Mouse (Mus musculus) heart, embryonic 10.5 days (tissue): Measurements from ENCODE around the gene Spats2l. TPM values are rescaled to one million over a fixed set of nuclear protein-coding genes. Genes with fewer than 3 reads are reported as not detected.

ENCODE experiments used
- DNase-seq: peaks from one replicate; pipeline ENCODE4 v3.0.0-alpha.2; 2017; ENCODE audit warnings: low spot score
- H3K27ac ChIP-seq: fragments of 300-500 bp; sonication (generic); 2 replicates; pipeline ENCODE4 v1.5.1; 2016; ENCODE audit warnings: mild to moderate bottlenecking
- H3K27me3 ChIP-seq: fragments of 300-500 bp; sonication (generic); 2 replicates; pipeline ENCODE4 v1.6.1; 2016; ENCODE audit warnings: mild to moderate bottlenecking; ENCODE audit not compliant: poor library complexity, insufficient read depth, severe bottlenecking
- H3K36me3 ChIP-seq: fragments of 300-500 bp; sonication (generic); 2 replicates; pipeline ENCODE4 v1.6.1; 2016; ENCODE audit warnings: mild to moderate bottlenecking, moderate library complexity
- H3K4me1 ChIP-seq: fragments of 300-500 bp; sonication (generic); 2 replicates; pipeline ENCODE4 v1.6.1; 2016; ENCODE audit warnings: mild to moderate bottlenecking
- H3K4me3 ChIP-seq: fragments of 300-500 bp; sonication (generic); 2 replicates; pipeline ENCODE4 v1.5.1; 2016; ENCODE audit warnings: mild to moderate bottlenecking, moderate library complexity
- H3K9me3 ChIP-seq: fragments of 300-500 bp; sonication (generic); 2 replicates; pipeline ENCODE4 v1.6.1; 2016; ENCODE audit warnings: mild to moderate bottlenecking, moderate library complexity
- WGBS: fragments of 180-500 bp; shearing (Covaris S2); methylation state at CpG from one replicate; pipeline ENCODE4 v1.1.7; 2016; 5-methylcytosine and 5-hydroxymethylcytosine counted together
- polyA plus RNA-seq: library from polyadenylated mRNA; unstranded; fragments of >200 nt; fragmentation: Nextera tagmentation; extraction: Ambion mirVana; gene quantifications from 2 replicates; pipeline ENCODE4 v1.2.1, GENCODE M21; 2016

Spats2l gene
- polyA plus RNA-seq, 1 experiment from 2014 or later, result 34.3 TPM

DNA sequence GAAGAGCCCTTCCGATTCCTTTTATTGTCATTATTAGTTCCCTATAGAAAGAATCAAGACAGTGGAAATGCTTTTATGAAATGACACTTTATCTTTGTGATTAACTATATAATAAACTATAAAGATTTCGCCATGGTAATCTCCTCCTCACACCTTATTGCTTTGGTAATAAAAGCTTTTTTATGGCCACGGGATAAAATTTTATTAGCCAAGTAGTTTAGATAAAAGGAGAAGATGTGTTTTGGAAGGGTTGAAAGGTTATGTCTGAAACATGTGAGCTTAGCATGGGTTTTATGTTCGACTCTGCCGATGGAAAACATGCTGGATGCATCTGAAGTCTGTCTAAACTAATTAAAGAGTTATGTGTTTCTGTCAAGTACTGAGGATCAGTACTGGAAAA is 143.4 kb downstream of the Spats2l start:
- no peak for DNase-seq
- no peak overlapping the region for H3K27ac ChIP-seq
- no peaks in the 10 kb centered on the region for H3K27me3 ChIP-seq
- H3K36me3 ChIP-seq, result no peaks in the 10 kb centered on the region
- no peaks in the 10 kb centered on the region for H3K4me1 ChIP-seq
- no peaks in the 10 kb centered on the region for H3K9me3 ChIP-seq
- H3K4me3 ChIP-seq, result no peak overlapping the region
- WGBS, result 88% methylated on average over 5 of the region's 5 CpGs

- no peak overlapping the region for H3K4me3 ChIP-seq
- H3K4me1 ChIP-seq, result no peaks in the 10 kb centered on the region
- no peak for DNase-seq
- no peak overlapping the region for H3K27ac ChIP-seq
- no peaks in the 10 kb centered on the region for H3K36me3 ChIP-seq
- no peaks in the 10 kb centered on the region for H3K9me3 ChIP-seq
- WGBS, result 79% methylated on average over 4 of the region's 4 CpGs
- H3K27me3 ChIP-seq, result no peaks in the 10 kb centered on the region
Measured at GRCm38 (mm10) chr1:57918567-57918966, 144.6 kb downstream of the Spats2l start.

GRCm38 (mm10) chr1:57934287-57934686 is 160.3 kb downstream of the Spats2l start:
- Histone ChIP-seq H3K36me3 (0 out of 2 replicates have a peak, but pooled peaks cover 4% of the 10 kb centered on the region), H3K4me1 (no peaks in the 10 kb centered on the region), H3K9me3 (no peaks in the 10 kb centered on the region), H3K27ac (no peak overlapping the region), H3K27me3 (no peaks in the 10 kb centered on the region), H3K4me3 (no peak overlapping the region)
- no peak for DNase-seq
- 55% methylated on average over 1 of the region's 1 CpGs for WGBS

DNA sequence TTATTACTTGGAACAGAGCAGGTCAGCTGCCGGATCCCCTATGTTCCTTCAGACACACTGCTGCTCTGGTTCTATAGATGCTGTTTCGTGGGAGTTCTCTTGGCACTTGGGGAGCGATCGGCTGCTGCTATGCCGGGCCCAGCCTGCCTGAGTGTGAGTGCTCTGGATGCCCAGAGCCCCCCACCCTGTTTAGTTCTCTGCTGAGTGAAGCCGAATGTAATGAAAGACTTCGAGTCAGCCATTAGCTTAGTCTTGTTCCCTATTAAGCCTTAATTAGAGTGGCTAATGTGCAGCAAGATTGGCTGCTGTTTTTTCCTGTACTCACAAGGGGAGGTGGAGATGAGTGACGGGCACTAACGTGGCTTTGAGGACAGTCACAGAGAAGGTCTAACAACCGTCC is 166.7 kb downstream of the Spats2l start:
- 65% methylated on average over 10 of the region's 10 CpGs for WGBS
- Histone ChIP-seq H3K9me3 (no peaks in the 10 kb centered on the region), H3K27ac (no peak overlapping the region), H3K4me1 (peaks cover 11% of the 10 kb centered on the region), H3K36me3 (peaks cover 13% of the 10 kb centered on the region; the same call in 1 of the 2 replicates), H3K27me3 (no peaks in the 10 kb centered on the region), H3K4me3 (no peak overlapping the region)
- no peak for DNase-seq

- 64% methylated on average over 7 of the region's 7 CpGs for WGBS
- Histone ChIP-seq H3K27ac (no peak overlapping the region), H3K4me1 (peaks cover 11% of the 10 kb centered on the region), H3K4me3 (no peak overlapping the region), H3K36me3 (peaks cover 15% of the 10 kb centered on the region; the same call in 1 of the 2 replicates), H3K27me3 (no peaks in the 10 kb centered on the region), H3K9me3 (no peaks in the 10 kb centered on the region)
- DNase-seq, result no peak
Measured at GRCm38 (mm10) chr1:57941095-57941494, 167.1 kb downstream of the Spats2l start.

DNA sequence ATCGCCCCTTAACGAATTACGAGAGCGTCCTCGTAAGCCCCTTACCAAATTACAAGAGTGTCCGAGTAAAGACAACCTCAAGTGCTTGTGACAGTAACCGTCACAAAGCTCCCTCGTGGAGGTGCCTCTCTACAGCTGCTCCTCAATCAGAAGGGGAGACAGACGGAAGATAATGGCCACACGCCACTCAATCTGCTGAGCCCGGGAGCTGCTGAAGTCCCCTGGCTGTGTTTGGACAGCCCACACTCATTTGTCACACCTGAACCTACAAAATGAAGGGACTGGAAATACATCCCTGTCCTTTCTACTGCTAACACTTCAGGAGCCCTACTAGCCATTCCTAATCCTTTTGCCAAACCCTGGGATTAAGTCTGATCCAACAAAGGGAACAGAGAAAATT is 167.8 kb downstream of the Spats2l start:
- Histone ChIP-seq H3K4me1 (peaks cover 11% of the 10 kb centered on the region), H3K36me3 (peaks cover 17% of the 10 kb centered on the region; the same call in 1 of the 2 replicates), H3K27ac (no peak overlapping the region), H3K4me3 (no peak overlapping the region; the same call in 1 of the 2 replicates), H3K9me3 (no peaks in the 10 kb centered on the region), H3K27me3 (no peaks in the 10 kb centered on the region)
- DNase-seq, result no peak
- WGBS, result 24% methylated on average over 11 of the region's 11 CpGs

DNA sequence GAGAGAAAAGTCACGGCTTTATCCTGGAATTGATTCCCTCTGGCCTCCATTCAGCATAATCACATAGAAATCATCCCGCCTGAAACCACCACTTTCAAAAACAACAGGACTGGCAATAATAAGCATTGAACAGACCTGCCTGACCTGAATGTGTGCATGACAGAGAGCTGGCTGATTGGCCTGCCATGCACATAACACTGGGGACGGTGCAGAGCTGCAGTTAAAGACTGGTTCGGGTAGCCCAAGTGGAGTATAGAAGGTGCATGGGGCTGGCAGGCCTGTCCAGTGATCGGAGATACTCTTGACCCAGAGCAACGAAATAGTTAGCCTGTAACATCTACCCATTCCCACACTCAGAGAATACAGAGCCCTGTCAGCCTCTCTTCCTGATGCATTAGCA is 168.3 kb downstream of the Spats2l start:
- peaks cover 17% of the 10 kb centered on the region; the same call in 1 of the 2 replicates for H3K36me3 ChIP-seq
- WGBS, result 78% methylated on average over 6 of the region's 6 CpGs
- DNase-seq, result no peak

DNA sequence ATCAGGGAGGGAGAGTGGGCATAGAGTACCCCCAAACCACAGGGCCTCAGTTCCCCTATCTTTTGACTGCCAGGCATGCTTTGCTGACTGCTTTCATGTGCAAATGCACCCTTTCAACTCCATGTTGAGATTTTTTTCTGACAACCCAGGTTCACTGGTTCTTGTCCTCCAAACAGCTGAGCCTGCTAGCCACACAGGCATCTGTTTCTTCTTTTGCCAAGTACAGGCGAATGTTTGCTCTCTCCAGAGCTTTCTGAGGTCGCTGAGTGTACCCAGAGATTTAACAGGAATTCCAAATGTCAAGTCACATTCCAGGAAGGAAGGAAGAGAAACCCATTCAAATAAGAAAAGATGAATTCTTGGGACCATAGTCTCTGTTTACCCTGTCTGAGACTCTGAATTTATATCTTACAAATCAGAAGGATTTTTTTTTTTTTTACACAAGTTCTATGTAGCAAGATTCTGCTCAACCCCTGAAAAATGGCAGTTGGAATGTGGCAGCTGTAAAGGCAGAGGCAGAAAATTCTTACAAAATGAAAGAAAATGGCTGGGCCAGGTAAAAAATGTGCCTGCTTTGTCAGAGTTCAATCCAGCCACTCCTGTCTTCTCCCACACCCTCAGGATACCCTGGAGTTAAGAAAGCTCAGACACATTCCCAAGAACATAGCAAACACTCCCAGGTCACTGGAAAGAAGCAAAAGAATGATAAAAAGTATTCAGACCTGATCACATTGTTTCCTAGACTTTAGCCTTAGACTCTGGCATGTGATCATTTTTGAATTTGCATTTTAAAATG is 173.8 kb downstream of the Spats2l start:
- DNase-seq, result no peak
- no peak overlapping the region for H3K27ac ChIP-seq
- no peaks in the 10 kb centered on the region for H3K9me3 ChIP-seq
- 0 out of 2 replicates have a peak, but pooled peaks cover 5% of the 10 kb centered on the region for H3K4me1 ChIP-seq
- no peaks in the 10 kb centered on the region for H3K27me3 ChIP-seq
- WGBS, result 29% methylated on average over 2 of the region's 2 CpGs
- peaks cover 12% of the 10 kb centered on the region; the same call in 1 of the 2 replicates for H3K36me3 ChIP-seq
- no peak overlapping the region for H3K4me3 ChIP-seq

More for the DNA sequence above, 168.3 kb downstream of the Spats2l start:
- Histone ChIP-seq H3K4me3 (no peak overlapping the region), H3K27ac (no peak overlapping the region), H3K4me1 (peaks cover 13% of the 10 kb centered on the region), H3K9me3 (no peaks in the 10 kb centered on the region), H3K27me3 (no peaks in the 10 kb centered on the region)

- Histone ChIP-seq H3K27me3 (no peaks in the 10 kb centered on the region), H3K4me3 (no peak overlapping the region), H3K36me3 (0 out of 2 replicates have a peak, but pooled peaks cover 12% of the 10 kb centered on the region), H3K27ac (no peak overlapping the region), H3K9me3 (no peaks in the 10 kb centered on the region), H3K4me1 (0 out of 2 replicates have a peak, but pooled peaks cover 5% of the 10 kb centered on the region)
- 27% methylated on average over 1 of the region's 1 CpGs for WGBS
- no peak for DNase-seq
Measured at GRCm38 (mm10) chr1:57949195-57949594, 175.2 kb downstream of the Spats2l start.

DNA sequence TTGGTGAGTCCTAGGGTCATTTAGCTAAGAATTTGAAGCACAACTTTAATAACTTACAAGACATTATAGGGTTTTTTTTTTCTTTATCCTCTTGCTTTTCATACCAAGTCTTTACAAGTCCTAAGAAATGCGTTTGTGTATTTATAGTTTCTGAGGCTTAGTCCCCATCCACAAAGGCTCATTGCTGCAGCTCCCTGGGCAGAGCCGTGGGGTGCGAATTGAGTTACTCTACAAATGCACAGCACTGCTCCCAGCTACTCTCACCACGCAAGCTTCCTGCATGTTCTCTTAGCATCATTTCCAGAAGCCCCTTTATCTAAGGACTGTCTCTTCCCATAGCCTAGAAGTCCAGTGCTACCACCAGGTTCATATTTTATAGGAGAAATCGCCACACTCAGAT is 175.8 kb downstream of the Spats2l start:
- no peaks in the 10 kb centered on the region for H3K27me3 ChIP-seq
- 0 out of 2 replicates have a peak, but pooled peaks cover 10% of the 10 kb centered on the region for H3K36me3 ChIP-seq
- no peak overlapping the region for H3K4me3 ChIP-seq
- 73% methylated on average over 5 of the region's 5 CpGs for WGBS
- DNase-seq, result no peak
- H3K4me1 ChIP-seq, result 0 out of 2 replicates have a peak, but pooled peaks cover 5% of the 10 kb centered on the region
- H3K27ac ChIP-seq, result no peak overlapping the region
- H3K9me3 ChIP-seq, result no peaks in the 10 kb centered on the region

GRCm38 (mm10) chr1:57952509-57952908 is 178.5 kb downstream of the Spats2l start:
- Histone ChIP-seq H3K36me3 (peaks cover 25% of the 10 kb centered on the region), H3K4me1 (no peaks in the 10 kb centered on the region), H3K27ac (no peak overlapping the region), H3K9me3 (no peaks in the 10 kb centered on the region), H3K4me3 (no peak overlapping the region), H3K27me3 (no peaks in the 10 kb centered on the region)
- 93% methylated on average over 4 of the region's 4 CpGs for WGBS
- DNase-seq, result no peak

GRCm38 (mm10) chr1:57953586-57954375 is 179.8 kb downstream of the Spats2l start:
- Histone ChIP-seq H3K9me3 (no peaks in the 10 kb centered on the region), H3K27me3 (no peaks in the 10 kb centered on the region), H3K36me3 (peaks cover 29% of the 10 kb centered on the region), H3K4me3 (no peak overlapping the region), H3K27ac (no peak overlapping the region), H3K4me1 (no peaks in the 10 kb centered on the region)
- WGBS, result 79% methylated on average over 16 of the region's 16 CpGs
- DNase-seq, result no peak

DNA sequence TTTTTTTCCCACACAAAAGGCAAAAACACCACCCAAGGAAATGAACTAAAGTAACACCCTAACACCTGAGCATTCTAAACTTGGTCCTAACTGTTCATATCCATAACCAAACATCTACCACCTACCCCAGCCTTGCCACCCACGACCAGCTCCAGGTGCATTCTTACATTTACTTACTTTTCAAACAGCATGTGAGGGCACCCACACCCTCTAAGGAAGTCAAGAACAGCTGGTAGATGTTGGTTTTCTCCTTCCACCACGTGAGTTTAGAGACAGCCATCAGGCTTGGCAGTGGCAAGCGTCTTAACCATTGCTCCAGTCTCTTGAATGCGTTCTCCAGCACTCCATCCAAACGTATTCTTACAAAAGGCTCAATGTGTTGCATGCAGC is 180.4 kb downstream of the Spats2l start:
- H3K4me3 ChIP-seq, result no peak overlapping the region
- no peaks in the 10 kb centered on the region for H3K4me1 ChIP-seq
- no peaks in the 10 kb centered on the region for H3K27me3 ChIP-seq
- H3K9me3 ChIP-seq, result no peaks in the 10 kb centered on the region
- WGBS, result 85% methylated on average over 5 of the region's 5 CpGs
- H3K27ac ChIP-seq, result no peak overlapping the region
- H3K36me3 ChIP-seq, result peaks cover 35% of the 10 kb centered on the region
- no peak for DNase-seq
